Mouse (Mus musculus): ENCODE data around the gene Spz1. TPM values are rescaled to one million over a fixed set of nuclear protein-coding genes. Genes with fewer than 3 reads are reported as not detected.

The Spz1 gene
- polyA plus RNA-seq, 1 experiment from 2014 or later = not detected

- 31% methylated on average over 2 of the region's 2 CpGs for WGBS
- no peaks in the 10 kb centered on the region for H3K36me3 ChIP-seq
- no peak for ATAC-seq
Observed at GRCm38 (mm10) chr13:92557229-92557628, 18.7 kb downstream of the Spz1 start.

GRCm38 (mm10) chr13:92556458-92557126, 19.4 kb downstream of the Spz1 start:
- Histone ChIP-seq H3K36me3 (no peaks in the 10 kb centered on the region), H3K4me3 (replicated peaks) (no peak overlapping the region), H3K27ac (no peak overlapping the region), H3K27me3 (replicated peaks) (no peaks in the 10 kb centered on the region), H3K4me2 (replicated peaks) (no peak overlapping the region), H3K9me3 (no peaks in the 10 kb centered on the region), H3K4me1 (replicated peaks) (no peaks in the 10 kb centered on the region), H3K9ac (no peak overlapping the region)
- WGBS = 17% methylated on average over 8 of the region's 8 CpGs
- peak; percentile 25; the same call in 1 of the 2 replicates for ATAC-seq

More at GRCm38 (mm10) chr13:92557229-92557628, 18.7 kb downstream of the Spz1 start:
- no peak overlapping the region for H3K9ac ChIP-seq
- H3K4me2 ChIP-seq (replicated peaks) = no peak overlapping the region
- no peak overlapping the region for H3K4me3 ChIP-seq (replicated peaks)
- no peaks in the 10 kb centered on the region for H3K4me1 ChIP-seq (replicated peaks)
- H3K27me3 ChIP-seq (replicated peaks) = no peaks in the 10 kb centered on the region
- no peak overlapping the region for H3K27ac ChIP-seq
- no peaks in the 10 kb centered on the region for H3K9me3 ChIP-seq

- H3K4me2 ChIP-seq (replicated peaks) = no peak overlapping the region
- no peak overlapping the region for H3K27ac ChIP-seq
- H3K36me3 ChIP-seq = no peaks in the 10 kb centered on the region
- 76% methylated on average over 4 of the region's 4 CpGs for WGBS
- no peaks in the 10 kb centered on the region for H3K4me1 ChIP-seq (replicated peaks)
- ATAC-seq = no peak
- 0 out of 2 replicates have a peak, but pooled peaks cover 2% of the 10 kb centered on the region for H3K9me3 ChIP-seq
- no peak overlapping the region for H3K9ac ChIP-seq
- H3K27me3 ChIP-seq (replicated peaks) = no peaks in the 10 kb centered on the region
- no peak overlapping the region for H3K4me3 ChIP-seq (replicated peaks)
Observed at GRCm38 (mm10) chr13:92547093-92547492, 28.9 kb downstream of the Spz1 start.

GRCm38 (mm10) chr13:92540997-92541396, 35.0 kb downstream of the Spz1 start:
- no peak overlapping the region for H3K4me2 ChIP-seq (replicated peaks)
- no peaks in the 10 kb centered on the region for H3K9me3 ChIP-seq
- no peak overlapping the region for H3K9ac ChIP-seq
- no peak for ATAC-seq
- 74% methylated on average over 6 of the region's 6 CpGs for WGBS
- H3K27ac ChIP-seq = no peak overlapping the region
- no peaks in the 10 kb centered on the region for H3K36me3 ChIP-seq
- no peaks in the 10 kb centered on the region for H3K4me1 ChIP-seq (replicated peaks)
- H3K4me3 ChIP-seq (replicated peaks) = no peak overlapping the region
- H3K27me3 ChIP-seq (replicated peaks) = no peaks in the 10 kb centered on the region

- H3K36me3 ChIP-seq = no peaks in the 10 kb centered on the region
- no peak overlapping the region for H3K9ac ChIP-seq
- H3K27ac ChIP-seq = no peak overlapping the region
- ATAC-seq = no peak
- H3K27me3 ChIP-seq (replicated peaks) = no peaks in the 10 kb centered on the region
- no peak overlapping the region for H3K4me3 ChIP-seq (replicated peaks)
- no peaks in the 10 kb centered on the region for H3K9me3 ChIP-seq
- H3K4me1 ChIP-seq (replicated peaks) = no peaks in the 10 kb centered on the region
- H3K4me2 ChIP-seq (replicated peaks) = no peak overlapping the region
- WGBS = 57% methylated on average over 4 of the region's 4 CpGs
Observed at GRCm38 (mm10) chr13:92539126-92539525, 36.8 kb downstream of the Spz1 start.

GRCm38 (mm10) chr13:92533801-92534200, 42.2 kb downstream of the Spz1 start:
- Histone ChIP-seq H3K27ac (no peak overlapping the region), H3K36me3 (no peaks in the 10 kb centered on the region), H3K4me1 (replicated peaks) (no peaks in the 10 kb centered on the region), H3K9me3 (no peaks in the 10 kb centered on the region), H3K4me3 (replicated peaks) (no peak overlapping the region), H3K9ac (no peak overlapping the region), H3K4me2 (replicated peaks) (no peak overlapping the region), H3K27me3 (replicated peaks) (no peaks in the 10 kb centered on the region)
- 31% methylated on average over 2 of the region's 2 CpGs for WGBS
- no peak for ATAC-seq

GRCm38 (mm10) chr13:92532216-92532615, 43.8 kb downstream of the Spz1 start:
- Histone ChIP-seq H3K4me2 (replicated peaks) (no peak overlapping the region), H3K9me3 (no peaks in the 10 kb centered on the region), H3K4me1 (replicated peaks) (no peaks in the 10 kb centered on the region), H3K4me3 (replicated peaks) (no peak overlapping the region), H3K36me3 (no peaks in the 10 kb centered on the region), H3K27me3 (replicated peaks) (no peaks in the 10 kb centered on the region), H3K27ac (no peak overlapping the region), H3K9ac (no peak overlapping the region)
- no peak for ATAC-seq
- WGBS = 53% methylated on average over 2 of the region's 2 CpGs

GRCm38 (mm10) chr13:92531237-92531636, 44.7 kb downstream of the Spz1 start:
- peak overlapping the region; percentile 80 for H3K4me3 ChIP-seq (replicated peaks)
- 4% methylated on average over 15 of the region's 15 CpGs for WGBS
- H3K4me1 ChIP-seq (replicated peaks) = no peaks in the 10 kb centered on the region
- H3K27ac ChIP-seq = peak overlapping the region; percentile 96
- H3K36me3 ChIP-seq = no peaks in the 10 kb centered on the region
- 0 out of 2 replicates have a peak, but pooled peaks have one; percentile 9 for ATAC-seq
- peak overlapping the region; percentile 89 for H3K9ac ChIP-seq
- H3K27me3 ChIP-seq (replicated peaks) = no peaks in the 10 kb centered on the region
- peak overlapping the region; percentile 75 for H3K4me2 ChIP-seq (replicated peaks)
- H3K9me3 ChIP-seq = no peaks in the 10 kb centered on the region

- Histone ChIP-seq H3K36me3 (no peaks in the 10 kb centered on the region), H3K27ac (peak within 1 kb of the TSS; percentile 96), H3K27me3 (replicated peaks) (no peaks in the 10 kb centered on the region), H3K4me2 (replicated peaks) (peak within 1 kb of the TSS; percentile 75), H3K9ac (peak within 1 kb of the TSS; percentile 89), H3K9me3 (no peaks in the 10 kb centered on the region), H3K4me1 (replicated peaks) (no peaks in the 10 kb centered on the region), H3K4me3 (replicated peaks) (peak within 1 kb of the TSS; percentile 80)
- 1% methylated on average over 46 of the region's 46 CpGs for WGBS
- peak; percentile 99 for ATAC-seq
Observed at GRCm38 (mm10) chr13:92530721-92531211, 45.2 kb downstream of the Spz1 start, which contains the start of gene Zfyve16. Zfyve16 (minus strand) TSS chr13:92530868.

GRCm38 (mm10) chr13:92529828-92530720, 45.9 kb downstream of the Spz1 start:
- peak; percentile 94 for ATAC-seq
- no peaks in the 10 kb centered on the region for H3K4me1 ChIP-seq (replicated peaks)
- H3K4me2 ChIP-seq (replicated peaks) = peak overlapping the region; percentile 75
- no peaks in the 10 kb centered on the region for H3K36me3 ChIP-seq
- H3K4me3 ChIP-seq (replicated peaks) = peak overlapping the region; percentile 80
- no peaks in the 10 kb centered on the region for H3K27me3 ChIP-seq (replicated peaks)
- H3K27ac ChIP-seq = peak overlapping the region; percentile 96
- WGBS = 3% methylated on average over 41 of the region's 47 CpGs
- no peaks in the 10 kb centered on the region for H3K9me3 ChIP-seq
- peak overlapping the region; percentile 89 for H3K9ac ChIP-seq

Data from intestine, embryonic 15.5 days (tissue).